In the genomic region with DNA sequence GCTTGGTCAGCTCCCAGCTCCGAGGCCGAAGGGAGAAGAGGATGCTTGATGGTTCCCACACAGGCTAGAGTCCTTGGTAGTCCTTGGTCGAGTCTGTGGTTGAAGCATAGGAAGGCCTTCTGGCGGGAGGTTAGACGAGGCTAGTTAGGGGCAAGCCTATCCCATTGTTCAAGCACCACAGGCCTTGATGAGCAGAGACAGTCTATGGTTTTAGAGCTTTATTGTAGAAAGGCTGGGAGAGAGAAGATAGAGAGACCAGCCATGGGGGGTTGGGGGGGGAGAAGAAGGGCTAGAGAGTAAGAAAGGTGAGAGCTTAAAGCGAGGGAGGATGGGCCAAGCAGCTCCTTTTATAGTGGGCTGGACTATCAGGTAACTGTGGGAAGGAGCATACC, we compare ENCODE assay signal across 11 mouse cellular contexts. TPM values are rescaled to one million over a fixed set of nuclear protein-coding genes. Genes with fewer than 3 reads are reported as not detected.
DNase-seq lines count a peak whose midpoint lies in the region; ATAC-seq and TF ChIP-seq lines count a peak whose summit lies in the region.
"Had no signal": no experiment of that assay in that cellular context is flagged by ENCODE, and none has a peak within 500 bp of the region (broad histone marks: within the 10 kb centered on the region; RNA-seq: fewer than 3 reads in every experiment).

No protein-coding gene starts in this region.

- no peak for ATAC-seq in midbrain, embryonic 16.5 days
- no peak for ATAC-seq in forebrain, postnatal 0 days

- H3K4me3 ChIP-seq in gastrocnemius, adult 2 months = no peak overlapping the region
- no peak overlapping the region for H3K4me3 ChIP-seq in midbrain, embryonic 10.5 days
- H3K4me3 ChIP-seq in midbrain, embryonic 16.5 days (ENCODE audit: low read depth, low read length) = no peak overlapping the region
- H3K4me3 ChIP-seq in ES-E14 (ENCODE audit: insufficient read depth in 1 of 2, low read depth in 1 of 2, low read length in 2 of 2, poor library complexity in 1 of 2, severe bottlenecking in 1 of 2) = peak overlapping the region; percentile 6 to 16; a peak in 3 of 4 replicates
- H3K4me3 ChIP-seq in forebrain, postnatal 0 days (ENCODE audit: low read depth, low read length) = no peak overlapping the region

- DNase-seq in gastrocnemius, adult 2 months = no peak
- DNase-seq in gastrocnemius, postnatal 36 days = no peak
- no peak for DNase-seq in midbrain, embryonic 10.5 days (ENCODE audit: low spot score)
- no peak for DNase-seq in ES-E14 (ENCODE audit: low read depth, low spot score)
- no peak for DNase-seq in forebrain, postnatal 0 days
- DNase-seq in natural killer cell, adult 2 months (ENCODE audit: low spot score in 2 of 2) = no peak
- DNase-seq: liver; thymus, adult 2 months had no signal

- no peak for TF ChIP-seq CTCF in gastrocnemius, adult 2 months (IDR thresholded peaks at IDR 0.05)
- no peak for TF ChIP-seq CTCF in forebrain, postnatal 0 days (IDR thresholded peaks at IDR 0.05; ENCODE audit: low read depth)

- 88% methylated on average over 6 of the region's 6 CpGs for WGBS in midbrain, embryonic 10.5 days
- 86% methylated on average over 6 of the region's 6 CpGs for WGBS in midbrain, embryonic 16.5 days
- 71% methylated on average over 6 of the region's 6 CpGs for WGBS in forebrain, postnatal 0 days

- H3K36me3 ChIP-seq in midbrain, embryonic 10.5 days = peaks cover 43% of the 10 kb centered on the region
- peaks cover 13% of the 10 kb centered on the region for H3K36me3 ChIP-seq in midbrain, embryonic 16.5 days (ENCODE audit: control insufficient read depth, insufficient read depth, low read length)
- peaks cover 2% of the 10 kb centered on the region; the same call in 1 of the 2 replicates for H3K36me3 ChIP-seq in ES-E14 (ENCODE audit: control insufficient read depth, insufficient read depth, low read length, poor library complexity, severe bottlenecking)
- peaks cover 10% of the 10 kb centered on the region for H3K36me3 ChIP-seq in forebrain, postnatal 0 days (ENCODE audit: insufficient read depth)

- H3K27ac ChIP-seq in gastrocnemius, adult 2 months = peak overlapping the region; percentile 61
- H3K27ac ChIP-seq in midbrain, embryonic 10.5 days (replicated peaks) = 0 out of 2 replicates have a peak overlapping the region, but pooled peaks have one; percentile 28
- no peak overlapping the region for H3K27ac ChIP-seq in midbrain, embryonic 16.5 days (ENCODE audit: low read length)
- no peak overlapping the region; the same call in 1 of the 2 replicates for H3K27ac ChIP-seq in ES-E14 (ENCODE audit: insufficient read depth, low read depth, low read length, poor library complexity, severe bottlenecking)
- H3K27ac ChIP-seq in forebrain, postnatal 0 days (ENCODE audit: low read depth, low read length) = peak overlapping the region; percentile 47; the same call in 1 of the 2 replicates

- peaks cover 11% of the 10 kb centered on the region for H3K4me1 ChIP-seq in midbrain, embryonic 10.5 days
- H3K4me1 ChIP-seq in midbrain, embryonic 16.5 days (ENCODE audit: control insufficient read depth, insufficient read depth, low read length) = no peaks in the 10 kb centered on the region
- H3K4me1 ChIP-seq in ES-E14 (ENCODE audit: control insufficient read depth in 2 of 2, insufficient read depth in 2 of 2, low read length in 2 of 2, poor library complexity in 1 of 2) = peaks cover 0 to 9% of the 10 kb centered on the region in 2 experiments; a peak in 2 of 4 replicates
- H3K4me1 ChIP-seq in forebrain, postnatal 0 days (ENCODE audit: insufficient read depth) = 0 out of 2 replicates have a peak, but pooled peaks cover 3% of the 10 kb centered on the region

- intact Hi-C loops in gastrocnemius, adult 2 months (cut with DNase I) = no loop called here
- intact Hi-C loops in gastrocnemius, postnatal 36 days (cut with DNase I) = no loop called here

- H3K27me3 ChIP-seq in midbrain, embryonic 10.5 days (ENCODE audit: low read depth, poor library complexity, severe bottlenecking) = no peaks in the 10 kb centered on the region
- H3K27me3 ChIP-seq in midbrain, embryonic 16.5 days (ENCODE audit: control insufficient read depth, insufficient read depth, low read depth, low read length) = no peaks in the 10 kb centered on the region
- no peaks in the 10 kb centered on the region for H3K27me3 ChIP-seq in forebrain, postnatal 0 days (ENCODE audit: insufficient read depth, low read length)
- H3K27me3 ChIP-seq: CH12.LX had no signal

- H3K9ac ChIP-seq in midbrain, embryonic 16.5 days (ENCODE audit: low read depth, low read length) = no peak overlapping the region
- H3K9ac ChIP-seq in ES-E14 (ENCODE audit: insufficient read depth, low read depth, low read length, poor library complexity, severe bottlenecking) = peak overlapping the region; percentile 36; the same call in 1 of the 2 replicates
- H3K9ac ChIP-seq in forebrain, postnatal 0 days = no peak overlapping the region

- no peak overlapping the region for H3K4me2 ChIP-seq in midbrain, embryonic 16.5 days (ENCODE audit: low read length)
- no peak overlapping the region for H3K4me2 ChIP-seq in forebrain, postnatal 0 days (ENCODE audit: low read depth)
- H3K4me2 ChIP-seq: heart, embryonic 11.5 days had no signal

- in situ Hi-C loops in ES-E14 (cut with MboI; ENCODE audit: low sequenced_read_pairs in 2 of 2, unreplicated experiment in 2 of 2) = no loop called here

- H3K9me3 ChIP-seq in midbrain, embryonic 10.5 days (replicated peaks) = peaks cover 6% of the 10 kb centered on the region; the same call in 1 of the 2 replicates
- no peaks in the 10 kb centered on the region for H3K9me3 ChIP-seq in midbrain, embryonic 16.5 days (replicated peaks; ENCODE audit: control insufficient read depth, low read length, poor library complexity, severe bottlenecking)
- no peaks in the 10 kb centered on the region for H3K9me3 ChIP-seq in ES-E14 (ENCODE audit: control insufficient read depth, insufficient read depth, low read depth, low read length)
- H3K9me3 ChIP-seq in forebrain, postnatal 0 days (ENCODE audit: low read length) = 0 out of 2 replicates have a peak, but pooled peaks cover 5% of the 10 kb centered on the region

TF ChIP-seq in ES-E14, 5 proteins besides CTCF, POLR2A, EP300 and RAD21:
- TF ChIP-seq ZC3H11A (IDR thresholded peaks at IDR 0.05; ENCODE audit: borderline replicate concordance, low read depth, low read length) (no peak), CHD2 (IDR thresholded peaks at IDR 0.05; ENCODE audit: low read depth, low read length) (no peak), MAFK (IDR thresholded peaks at IDR 0.05; ENCODE audit: insufficient read depth, low read depth, low read length) (no peak), ZNF384 (IDR thresholded peaks at IDR 0.05; ENCODE audit: low read depth, low read length) (no peak), HCFC1 (IDR thresholded peaks at IDR 0.05; ENCODE audit: borderline replicate concordance, insufficient read depth, low read length) (no peak)

RNA-seq across cellular contexts. Expression of a gene that starts 14.3 kb away (rescaled TPM):
- total RNA-seq in gastrocnemius, adult 2 months (2021) = 10 to 100 TPM; 74.7 to 77.6 TPM
- 10 to 100 TPM; 57.6 to 61.3 TPM for total RNA-seq in gastrocnemius, postnatal 36 days (2021)
- polyA plus RNA-seq in midbrain, embryonic 10.5 days (2016; fragmentation: Nextera tagmentation; extraction: Ambion mirVana) = 39.3 and 40.0 TPM in 2 replicates
- 62.9 and 64.0 TPM in 2 replicates for polyA plus RNA-seq in midbrain, embryonic 16.5 days (2015; fragmentation: Nextera tagmentation; extraction: Ambion mirVana)
- 19.1 and 30.9 TPM in 2 replicates for total RNA-seq in ES-E14 (2012; rRNA removed)
- 35.9 and 36.2 TPM in 2 replicates for total RNA-seq in forebrain, postnatal 0 days (2014; rRNA removed)
- polyA plus RNA-seq in forebrain, postnatal 0 days (2015; fragmentation: Nextera tagmentation; extraction: Ambion mirVana) = 59.2 and 72.2 TPM in 2 replicates

RNA-seq across cellular contexts. Expression of a gene that starts 35.6 kb away (rescaled TPM):
- 100 to 1,000 TPM; 104 TPM for total RNA-seq in gastrocnemius, adult 2 months (2021)
- 100 to 1,000 TPM in 1 of 2 experiments, 10 to 100 TPM in 1; 87.4 to 103 TPM for total RNA-seq in gastrocnemius, postnatal 36 days (2021)
- polyA plus RNA-seq in midbrain, embryonic 10.5 days (2016; fragmentation: Nextera tagmentation; extraction: Ambion mirVana) = 205 and 210 TPM in 2 replicates
- 153 and 161 TPM in 2 replicates for polyA plus RNA-seq in midbrain, embryonic 16.5 days (2015; fragmentation: Nextera tagmentation; extraction: Ambion mirVana)
- total RNA-seq in ES-E14 (2012; rRNA removed) = 79.0 and 85.7 TPM in 2 replicates
- 156 and 159 TPM in 2 replicates for total RNA-seq in forebrain, postnatal 0 days (2014; rRNA removed)
- 140 and 156 TPM in 2 replicates for polyA plus RNA-seq in forebrain, postnatal 0 days (2015; fragmentation: Nextera tagmentation; extraction: Ambion mirVana)

RNA-seq across cellular contexts. Expression of a gene that starts 39.5 kb away (rescaled TPM):
- 10 to 100 TPM in 1 of 2 experiments, 1 to 10 TPM in 1; 6.0 to 10.9 TPM for total RNA-seq in gastrocnemius, adult 2 months (2021)
- total RNA-seq in gastrocnemius, postnatal 36 days (2021) = 10 to 100 TPM in 1 of 2 experiments, 1 to 10 TPM in 1; 8.1 to 11.0 TPM
- polyA plus RNA-seq in midbrain, embryonic 10.5 days (2016; fragmentation: Nextera tagmentation; extraction: Ambion mirVana) = 37.8 and 42.4 TPM in 2 replicates
- polyA plus RNA-seq in midbrain, embryonic 16.5 days (2015; fragmentation: Nextera tagmentation; extraction: Ambion mirVana) = 33.6 and 34.6 TPM in 2 replicates
- total RNA-seq in ES-E14 (2012; rRNA removed) = 26.8 and 36.5 TPM in 2 replicates
- 23.6 and 31.1 TPM in 2 replicates for total RNA-seq in forebrain, postnatal 0 days (2014; rRNA removed)
- 14.9 and 19.2 TPM in 2 replicates for polyA plus RNA-seq in forebrain, postnatal 0 days (2015; fragmentation: Nextera tagmentation; extraction: Ambion mirVana)

RNA-seq across cellular contexts. Expression of a gene that starts 46.6 kb away (rescaled TPM):
- 1 to 10 TPM; 5.2 to 6.9 TPM for total RNA-seq in gastrocnemius, adult 2 months (2021)
- total RNA-seq in gastrocnemius, postnatal 36 days (2021) = 1 to 10 TPM; 3.7 to 7.3 TPM
- 37.7 and 39.2 TPM in 2 replicates for polyA plus RNA-seq in midbrain, embryonic 10.5 days (2016; fragmentation: Nextera tagmentation; extraction: Ambion mirVana)
- 24.5 and 27.6 TPM in 2 replicates for polyA plus RNA-seq in midbrain, embryonic 16.5 days (2015; fragmentation: Nextera tagmentation; extraction: Ambion mirVana)
- 34.5 and 80.8 TPM in 2 replicates for total RNA-seq in ES-E14 (2012; rRNA removed)
- total RNA-seq in forebrain, postnatal 0 days (2014; rRNA removed) = 19.1 and 24.9 TPM in 2 replicates
- 13.8 and 17.9 TPM in 2 replicates for polyA plus RNA-seq in forebrain, postnatal 0 days (2015; fragmentation: Nextera tagmentation; extraction: Ambion mirVana)

Comparison
In these comparisons a context has a peak if more than half of its experiments do, and no peak if none do; other contexts are left out.
1. H3K27ac ChIP-seq: peak in gastrocnemius, adult 2 months (single experiment), midbrain, embryonic 10.5 days (single experiment) and forebrain, postnatal 0 days (single experiment); none in midbrain, embryonic 16.5 days (single experiment) and ES-E14 (single experiment).
2. H3K4me3 ChIP-seq: peak in ES-E14 (2 of 2); none in gastrocnemius, adult 2 months (single experiment), midbrain, embryonic 10.5 days (single experiment), midbrain, embryonic 16.5 days (single experiment) and forebrain, postnatal 0 days (single experiment).